Mouse (Mus musculus) stomach, postnatal 0 days (tissue): ENCODE measurements at regions not wholly inside any gene's neighbourhood (a gene's known extent, or its start where the extent isn't known, plus 50 kb on each side); places are given as distances from the start of the nearest gene placed in this dataset.
A peak's percentile ranks its signal among the peaks of the same experiment; 100 is the strongest.
"Not testable (repeated sequence)": the region's sequence is repeated elsewhere in the genome, so short reads cannot be mapped to it uniquely, and the experiment has no call there.

ENCODE experiments used
- ATAC-seq: fragments of 200-750 bp; cut with Nextera tagmentation; 2 replicates; pipeline ENCODE4 v1.8.0; 2017; ENCODE audit not compliant: low FRiP score, low TSS enrichment
- DNase-seq: peaks from one replicate; pipeline ENCODE4 v3.0.0-alpha.2; 2016; ENCODE audit warnings: low spot score
- H3K27ac ChIP-seq: fragments of 300-500 bp; sonication (generic); replicated peaks from 2 replicates; pipeline ENCODE4 v1.5.1; 2014; ENCODE audit warnings: mild to moderate bottlenecking, control low read depth
- H3K27me3 ChIP-seq: fragments of 300-500 bp; sonication (generic); 2 replicates; pipeline ENCODE4 v1.6.1; 2014; ENCODE audit warnings: low read length; ENCODE audit not compliant: control insufficient read depth, insufficient read depth
- H3K36me3 ChIP-seq: fragments of 300-500 bp; sonication (generic); 2 replicates; pipeline ENCODE4 v1.6.1; 2014; ENCODE audit warnings: low read length, mixed read lengths; ENCODE audit not compliant: control insufficient read depth, insufficient read depth
- H3K4me1 ChIP-seq: fragments of 300-500 bp; sonication (generic); replicated peaks from 2 replicates; pipeline ENCODE4 v1.6.1; 2014; ENCODE audit warnings: antibody characterized with exemption; ENCODE audit not compliant: control insufficient read depth, insufficient read depth
- H3K4me2 ChIP-seq: fragments of 300-500 bp; sonication (generic); replicated peaks from 2 replicates; pipeline ENCODE4 v1.6.1; 2014; ENCODE audit warnings: low read depth, mild to moderate bottlenecking, control low read depth, moderate library complexity
- H3K4me3 ChIP-seq: fragments of 300-500 bp; sonication (generic); 2 replicates; pipeline ENCODE4 v1.5.1; 2014; ENCODE audit warnings: low read depth, low read length, control low read depth
- H3K9ac ChIP-seq: fragments of 300-500 bp; sonication (generic); 2 replicates; pipeline ENCODE4 v1.6.1; 2014; ENCODE audit warnings: mild to moderate bottlenecking, low read length, control low read depth, mixed read lengths
- H3K9me3 ChIP-seq: fragments of 300-500 bp; sonication (generic); 2 replicates; pipeline ENCODE4 v1.6.1; 2016; ENCODE audit warnings: low read length; ENCODE audit not compliant: control insufficient read depth
- CTCF ChIP-seq: IDR thresholded peaks from 2 replicates; pipeline ENCODE4 v1.5.1; 2016; ENCODE audit warnings: antibody characterized with exemption, low read depth, mild to moderate bottlenecking, moderate library complexity
- EP300 ChIP-seq: optimal IDR thresholded peaks from 2 replicates; pipeline ENCODE3; 2016; ENCODE audit warnings: antibody characterized with exemption
- WGBS: fragments of 180-500 bp; shearing (Covaris S2); extraction: QIAGEN DNeasy Blood & Tissue Kit; methylation state at CpG from one replicate; pipeline ENCODE4 v1.1.7; 2014; 5-methylcytosine and 5-hydroxymethylcytosine counted together

DNA sequence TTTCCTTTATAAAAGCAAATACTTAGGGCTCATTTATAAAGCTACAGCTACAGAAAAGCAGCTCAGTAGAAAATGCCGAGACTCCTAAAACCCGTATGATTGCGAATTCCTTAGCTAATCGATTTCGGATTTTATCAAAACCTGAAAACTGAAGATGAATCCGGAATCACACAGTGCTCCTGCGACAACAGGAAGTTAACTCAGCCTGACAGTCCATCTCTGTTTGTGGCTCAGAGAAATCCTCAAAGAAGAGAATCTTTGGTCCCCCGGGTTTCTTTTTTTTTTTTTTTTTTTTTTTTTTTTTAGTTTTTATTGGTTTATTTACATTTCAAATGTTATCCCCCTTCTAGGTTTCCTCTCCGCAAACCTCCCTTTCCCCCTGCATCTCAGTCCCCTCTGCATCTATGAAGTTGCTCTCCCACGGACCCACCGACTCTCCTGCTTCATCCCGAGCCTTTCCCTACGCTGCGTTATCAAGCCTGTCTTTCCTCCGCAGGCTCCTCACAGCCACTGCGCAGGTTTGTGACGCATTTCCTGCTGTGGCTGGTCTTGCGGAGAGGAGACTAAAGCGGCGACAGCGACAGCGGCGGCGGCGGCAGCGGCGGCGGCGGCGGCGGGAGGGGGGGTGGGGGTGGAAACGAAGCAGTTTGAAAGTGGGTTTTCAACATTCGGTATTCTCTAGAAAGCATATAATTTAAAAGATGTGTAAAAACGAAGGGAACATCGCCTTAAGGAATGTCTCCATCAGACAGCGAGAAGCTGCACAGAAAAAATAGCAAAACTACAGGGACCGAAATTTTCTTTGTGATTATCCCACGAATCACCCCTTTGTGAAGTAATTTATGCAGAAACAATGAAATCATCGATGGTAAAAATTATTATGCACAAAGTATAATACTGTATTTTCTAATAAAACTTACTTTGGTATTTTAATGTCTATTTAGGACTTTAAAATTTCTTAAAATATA is 352.3 kb upstream of the Snrpn start:
- 14% methylated on average over 39 of the region's 39 CpGs for WGBS

DNA sequence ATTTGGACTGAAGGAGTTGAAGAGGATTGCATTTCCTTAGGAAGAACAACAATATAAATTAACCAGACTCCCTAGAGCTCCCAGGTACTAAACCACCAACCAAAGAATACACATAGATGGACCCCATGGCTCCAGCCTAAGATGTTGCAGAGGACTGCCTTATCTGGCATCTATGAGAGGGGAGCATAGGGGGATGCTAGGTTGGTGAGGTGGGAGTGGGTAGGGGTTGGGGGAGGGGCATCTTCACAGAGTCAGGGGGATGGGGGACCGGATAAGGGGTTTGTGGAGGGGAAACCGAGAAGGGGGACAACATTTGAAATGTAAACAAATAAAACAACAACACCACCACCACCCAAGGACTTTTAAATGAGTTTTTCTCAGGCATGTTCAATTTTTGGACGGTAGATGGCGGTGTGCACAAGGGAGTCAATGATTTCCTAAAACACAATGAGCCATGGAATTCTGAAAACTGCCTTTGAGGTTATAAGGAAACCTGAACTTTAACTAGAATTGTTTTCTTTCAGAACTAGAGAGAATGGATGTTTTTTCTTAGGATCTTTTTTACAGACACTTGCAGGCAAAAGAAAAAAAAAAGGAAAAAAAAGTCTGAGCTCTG is 347.9 kb upstream of the Snrpn start:
- not testable (repeated sequence) for H3K9ac ChIP-seq
- 3% methylated on average over 4 of the region's 4 CpGs for WGBS

More for the DNA sequence above, 352.3 kb upstream of the Snrpn start:
- H3K9ac ChIP-seq, H3K9me3 ChIP-seq, H3K4me1 ChIP-seq, H3K27ac ChIP-seq, H3K27me3 ChIP-seq, H3K36me3 ChIP-seq: not testable (repeated sequence)
- ATAC-seq (peak; percentile 82), DNase-seq (peak; percentile 35)
- Histone ChIP-seq H3K4me3 (peak overlapping the region; percentile 23), H3K4me2 (peak overlapping the region; percentile 39)

DNA sequence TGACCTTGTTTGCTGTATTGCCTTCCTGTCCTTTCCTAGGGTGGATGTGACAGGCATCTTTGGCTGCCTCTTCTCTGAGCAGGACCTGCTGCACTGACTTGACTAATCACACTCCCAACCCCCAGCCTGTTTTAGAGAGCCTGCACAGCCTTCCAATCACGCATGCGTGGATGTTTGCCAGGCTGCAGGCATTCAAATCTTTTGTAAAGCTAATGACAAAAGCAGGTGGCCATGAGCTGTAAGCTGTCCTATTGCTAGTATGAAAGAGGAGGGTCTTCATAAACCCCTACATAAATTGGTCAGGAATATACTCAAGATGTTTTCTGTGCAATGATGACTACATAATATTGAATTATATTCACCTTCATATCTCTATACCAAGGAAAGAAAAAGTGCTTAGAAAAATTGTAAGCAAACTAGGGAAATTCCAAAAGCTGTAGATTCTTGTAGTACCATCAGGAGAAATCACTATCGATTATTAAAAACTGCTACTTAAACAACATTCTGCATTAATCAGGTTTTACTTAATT is 310.1 kb upstream of the Snrpn start:
- H3K9me3 ChIP-seq, H3K9ac ChIP-seq, ATAC-seq, H3K27ac ChIP-seq, H3K4me1 ChIP-seq, DNase-seq, H3K36me3 ChIP-seq, H3K4me3 ChIP-seq, H3K27me3 ChIP-seq, H3K4me2 ChIP-seq: not testable (repeated sequence)
- 57% methylated on average over 3 of the region's 3 CpGs for WGBS

More for the DNA sequence above, 347.9 kb upstream of the Snrpn start:
- peak; percentile 66 for TF ChIP-seq CTCF
- H3K36me3 ChIP-seq, ATAC-seq, H3K27ac ChIP-seq, H3K4me2 ChIP-seq, DNase-seq, H3K4me1 ChIP-seq, H3K4me3 ChIP-seq, H3K9me3 ChIP-seq, H3K27me3 ChIP-seq: not testable (repeated sequence)

DNA sequence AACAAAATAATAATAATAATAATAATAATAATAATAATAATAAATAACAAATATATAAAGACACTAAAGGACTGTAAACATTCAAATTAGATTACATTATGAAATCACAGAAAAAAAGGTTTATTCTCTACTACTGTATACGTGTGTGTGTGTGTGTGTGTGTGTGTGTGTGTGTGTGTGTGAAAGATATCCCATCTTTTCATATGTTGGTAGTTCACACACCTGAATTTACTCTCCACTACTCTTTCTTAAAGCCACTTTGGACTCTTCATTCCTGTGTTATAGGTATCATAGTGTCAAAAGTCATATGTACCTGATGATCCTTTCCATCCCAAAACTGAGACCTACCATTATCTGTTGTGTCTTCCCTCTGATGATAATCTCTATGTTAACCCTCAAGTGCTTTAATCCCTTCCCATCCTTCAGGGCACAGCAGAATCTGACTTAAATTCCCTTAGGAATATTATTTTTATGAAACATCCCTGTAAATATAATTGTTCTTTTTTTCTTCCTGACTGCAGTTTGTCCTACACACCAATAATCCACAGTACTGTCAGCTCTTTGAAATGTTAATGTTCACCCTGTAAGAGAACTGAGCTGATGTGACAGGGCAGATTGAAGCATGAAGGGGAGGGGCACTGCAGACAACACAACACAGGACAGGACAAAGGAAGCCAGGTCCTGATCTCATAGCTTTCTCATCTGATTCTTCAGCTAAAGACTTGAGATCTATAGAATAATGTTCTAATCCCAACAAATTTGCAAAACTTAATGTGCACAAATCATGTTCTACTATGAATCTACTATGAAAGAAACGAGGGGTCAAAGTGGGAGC is 309.4 kb upstream of the Snrpn start:
- H3K27me3 ChIP-seq, DNase-seq, H3K27ac ChIP-seq, H3K4me1 ChIP-seq, ATAC-seq, H3K4me3 ChIP-seq, H3K4me2 ChIP-seq, H3K9ac ChIP-seq, H3K9me3 ChIP-seq, H3K36me3 ChIP-seq: not testable (repeated sequence)
- 41% methylated on average over 2 of the region's 2 CpGs for WGBS

DNA sequence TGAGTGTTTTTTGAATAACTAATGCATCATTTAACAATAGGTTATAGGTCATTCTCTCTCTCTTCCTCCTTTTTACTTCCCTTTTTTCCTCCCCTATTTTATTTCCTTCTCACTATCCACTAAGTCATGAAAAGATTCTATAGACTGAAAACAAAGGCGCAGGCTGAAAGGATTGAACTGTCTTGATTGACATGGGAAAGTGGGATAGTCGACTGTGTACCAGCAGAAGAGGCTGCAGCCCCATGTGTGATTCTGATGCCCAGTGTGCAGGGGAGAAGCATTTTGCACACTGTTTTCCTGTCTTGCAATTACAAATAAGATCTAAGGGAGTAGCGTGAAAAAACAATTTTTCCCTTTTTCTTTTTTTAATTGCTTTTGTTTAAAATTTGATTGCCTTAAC is 298.8 kb upstream of the Snrpn start:
- Histone ChIP-seq H3K27ac (no peak overlapping the region), H3K9ac (no peak overlapping the region), H3K4me3 (no peak overlapping the region), H3K4me2 (no peak overlapping the region), H3K9me3 (no peaks in the 10 kb centered on the region), H3K36me3 (no peaks in the 10 kb centered on the region), H3K27me3 (no peaks in the 10 kb centered on the region), H3K4me1 (no peaks in the 10 kb centered on the region)
- DNase-seq = no peak
- WGBS = 76% methylated on average over 3 of the region's 3 CpGs
- no peak for ATAC-seq
- TF ChIP-seq EP300 = no peak
- TF ChIP-seq CTCF = no peak

DNA sequence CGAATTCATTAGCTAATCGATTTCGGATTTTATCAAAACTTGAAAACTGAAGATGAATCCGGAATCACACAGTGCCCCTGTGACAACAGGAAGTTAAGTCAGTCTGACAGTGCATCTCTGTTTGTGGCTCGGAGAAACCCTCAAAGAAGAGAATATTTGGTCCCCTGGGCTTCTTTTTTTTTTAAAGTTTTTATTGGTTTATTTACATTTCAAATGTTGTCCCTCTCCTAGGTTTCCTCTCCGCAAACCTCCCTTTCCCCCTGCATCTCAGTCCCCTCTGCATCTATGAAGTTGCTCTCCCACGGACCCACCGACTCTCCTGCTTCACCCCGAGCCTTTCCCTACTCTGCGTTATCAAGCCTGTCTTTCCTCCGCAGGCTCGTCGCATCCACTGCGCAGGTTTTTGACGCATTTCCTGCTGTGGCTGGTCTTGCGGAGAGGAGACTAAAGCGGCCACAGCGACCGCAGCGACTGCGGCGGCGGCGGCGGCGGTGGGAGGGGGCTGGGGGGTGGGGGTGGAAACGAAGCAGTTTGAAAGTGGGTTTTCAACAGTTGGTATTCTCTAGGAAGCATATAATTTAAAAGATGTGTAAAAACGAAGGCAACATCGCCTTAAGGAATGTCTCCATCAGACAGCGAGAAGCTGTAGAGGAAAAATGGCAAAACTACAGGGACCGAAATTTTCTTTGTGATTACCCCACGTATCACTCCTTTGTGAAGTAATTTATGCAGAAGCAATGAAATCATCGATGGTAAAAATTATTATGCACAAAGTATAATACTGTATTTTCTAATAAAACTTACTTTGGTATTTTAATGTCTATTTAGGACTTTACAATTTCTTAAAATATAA is 251.2 kb upstream of the Snrpn start:
- ATAC-seq (peak; percentile 63; the same call in 1 of the 2 replicates), DNase-seq (peak; percentile 59)
- H3K27me3 ChIP-seq, H3K9me3 ChIP-seq, H3K27ac ChIP-seq, H3K9ac ChIP-seq, H3K4me1 ChIP-seq, H3K36me3 ChIP-seq: not testable (repeated sequence)
- Histone ChIP-seq H3K4me3 (peak overlapping the region; percentile 34), H3K4me2 (peak overlapping the region; percentile 52)
- 11% methylated on average over 33 of the region's 33 CpGs for WGBS
